Comparison of ENCODE assay signal across 19 mouse cellular contexts in the genomic region with DNA sequence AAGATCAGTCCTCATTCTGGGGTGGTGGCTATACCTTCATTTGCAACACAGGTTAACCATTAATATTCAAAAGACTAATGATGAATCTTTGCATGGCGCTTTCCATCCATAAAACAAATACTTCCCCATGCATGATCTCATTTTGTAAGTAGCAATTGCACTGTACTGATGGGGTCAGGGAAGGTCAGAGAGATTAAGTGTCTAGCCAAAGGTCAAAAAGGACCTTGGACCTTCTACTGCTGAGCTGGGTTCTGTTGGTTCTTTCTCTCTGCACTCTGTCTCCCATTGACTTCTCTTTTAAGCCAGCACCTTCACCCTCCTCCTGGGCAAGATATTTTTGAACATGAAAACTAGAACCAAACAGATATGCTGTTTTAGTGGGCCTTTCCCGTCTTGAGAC.
DNase-seq lines count a peak whose midpoint lies in the region; ATAC-seq and TF ChIP-seq lines count a peak whose summit lies in the region.
"Had no signal": no experiment of that assay in that cellular context is flagged by ENCODE, and none has a peak within 500 bp of the region (broad histone marks: within the 10 kb centered on the region; RNA-seq: fewer than 3 reads in every experiment).

No protein-coding gene starts in this region.

- no peak for TF ChIP-seq POLR2A in spleen, adult 2 months (IDR thresholded peaks at IDR 0.05; ENCODE audit: low read depth, low read length)
- TF ChIP-seq POLR2A in small intestine, adult 2 months (IDR thresholded peaks at IDR 0.05; ENCODE audit: low read depth, low read length), result no peak

- ATAC-seq in intestine, embryonic 16.5 days, result peak; percentile 55
- ATAC-seq in intestine, embryonic 15.5 days, result no peak
- peak; percentile 73 for ATAC-seq in intestine, postnatal 0 days
- ATAC-seq: forebrain, embryonic 16.5 days had no signal

- H3K9me3 ChIP-seq in intestine, embryonic 16.5 days (ENCODE audit: control insufficient read depth, low read length), result no peaks in the 10 kb centered on the region
- no peaks in the 10 kb centered on the region for H3K9me3 ChIP-seq in intestine, embryonic 15.5 days
- no peaks in the 10 kb centered on the region for H3K9me3 ChIP-seq in intestine, postnatal 0 days (ENCODE audit: control insufficient read depth)
- H3K9me3 ChIP-seq: embryonic facial prominence, embryonic 13.5 days; forebrain, embryonic 12.5 days; hindbrain, embryonic 10.5 days had no signal

- H3K36me3 ChIP-seq in intestine, embryonic 16.5 days (ENCODE audit: control insufficient read depth, insufficient read depth, low read length), result no peaks in the 10 kb centered on the region
- H3K36me3 ChIP-seq in intestine, embryonic 15.5 days, result no peaks in the 10 kb centered on the region
- no peaks in the 10 kb centered on the region for H3K36me3 ChIP-seq in spleen, adult 2 months (ENCODE audit: control insufficient read depth, insufficient read depth, low read length)
- H3K36me3 ChIP-seq in intestine, postnatal 0 days (ENCODE audit: control insufficient read depth, insufficient read depth), result no peaks in the 10 kb centered on the region
- no peaks in the 10 kb centered on the region for H3K36me3 ChIP-seq in small intestine, adult 2 months (ENCODE audit: control insufficient read depth, insufficient read depth, low read length)
- H3K36me3 ChIP-seq: embryonic facial prominence, embryonic 13.5 days; forebrain, embryonic 12.5 days; hindbrain, embryonic 10.5 days had no signal

- TF ChIP-seq CTCF in spleen, adult 2 months (IDR thresholded peaks at IDR 0.05; ENCODE audit: extremely low read depth, insufficient read depth, insufficient read length, insufficient replicate concordance), result no peak
- TF ChIP-seq CTCF in intestine, postnatal 0 days (IDR thresholded peaks at IDR 0.05; ENCODE audit: low read depth), result no peak
- no peak for TF ChIP-seq CTCF in small intestine, adult 2 months (IDR thresholded peaks at IDR 0.05; ENCODE audit: extremely low read depth, insufficient read length, insufficient replicate concordance, low read depth, low read length)

- no peak overlapping the region for H3K9ac ChIP-seq in intestine, embryonic 16.5 days (ENCODE audit: low read depth, low read length)
- H3K9ac ChIP-seq in intestine, embryonic 15.5 days, result no peak overlapping the region
- H3K9ac ChIP-seq in intestine, postnatal 0 days (ENCODE audit: low read depth, low read length), result no peak overlapping the region
- H3K9ac ChIP-seq: embryonic facial prominence, embryonic 13.5 days; forebrain, embryonic 12.5 days; hindbrain, embryonic 14.5 days had no signal

- peaks cover 16% of the 10 kb centered on the region for H3K4me1 ChIP-seq in intestine, embryonic 16.5 days (ENCODE audit: control insufficient read depth, insufficient read depth, low read length)
- H3K4me1 ChIP-seq in intestine, embryonic 15.5 days (replicated peaks), result peaks cover 3% of the 10 kb centered on the region; the same call in 1 of the 2 replicates
- H3K4me1 ChIP-seq in spleen, adult 2 months (ENCODE audit: control insufficient read depth, insufficient read depth, insufficient read length), result peaks cover 22% of the 10 kb centered on the region
- H3K4me1 ChIP-seq in intestine, postnatal 0 days (replicated peaks; ENCODE audit: control insufficient read depth, insufficient read depth, low read length), result peaks cover 7% of the 10 kb centered on the region; the same call in 1 of the 2 replicates
- peaks cover 13% of the 10 kb centered on the region for H3K4me1 ChIP-seq in small intestine, adult 2 months (ENCODE audit: control insufficient read depth, insufficient read depth, insufficient read length, low read length)
- H3K4me1 ChIP-seq: forebrain, embryonic 12.5 days; hindbrain, embryonic 10.5 days had no signal

- peak overlapping the region; percentile 49; the same call in 1 of the 2 replicates for H3K27ac ChIP-seq in intestine, embryonic 16.5 days (ENCODE audit: low read length)
- H3K27ac ChIP-seq in intestine, embryonic 15.5 days, result no peak overlapping the region
- H3K27ac ChIP-seq in spleen, adult 2 months (ENCODE audit: insufficient read depth, low read length), result peak overlapping the region; percentile 81
- H3K27ac ChIP-seq in intestine, postnatal 0 days (ENCODE audit: low read depth, low read length), result peak overlapping the region; percentile 73; the same call in 1 of the 2 replicates
- peak overlapping the region; percentile 50 for H3K27ac ChIP-seq in small intestine, adult 2 months (ENCODE audit: insufficient read depth, low read depth, low read length)
- H3K27ac ChIP-seq: embryonic facial prominence, embryonic 13.5 days; forebrain, embryonic 12.5 days; hindbrain, embryonic 10.5 days; hindbrain, embryonic 14.5 days had no signal

- no peak for DNase-seq in spleen, adult 2 months (ENCODE audit: low read depth in 1 of 2, low spot score in 2 of 2)
- DNase-seq in spleen, adult 18-20 months, result no peak
- no peak for DNase-seq in embryo, embryonic 10.5 days (ENCODE audit: low spot score)
- DNase-seq: adrenal gland, adult 8-10 months; adrenal gland, postnatal 36 days; cerebellum, adult 11-12 months; cerebellum, adult 9-10 months; cerebellum, postnatal 25 days; gastrocnemius, postnatal 14 days had no signal

- WGBS in intestine, embryonic 16.5 days, result 73% methylated on average over 2 of the region's 2 CpGs
- WGBS in intestine, embryonic 15.5 days, result 80% methylated on average over 2 of the region's 2 CpGs
- WGBS in spleen, adult 2 months, result 70% methylated on average over 2 of the region's 2 CpGs
- 50% methylated on average over 2 of the region's 2 CpGs for WGBS in intestine, postnatal 0 days
- WGBS in small intestine, adult 2 months, result 57% methylated on average over 2 of the region's 2 CpGs

- no peaks in the 10 kb centered on the region for H3K27me3 ChIP-seq in intestine, embryonic 16.5 days (replicated peaks; ENCODE audit: control insufficient read depth, insufficient read depth, low read length)
- no peaks in the 10 kb centered on the region for H3K27me3 ChIP-seq in intestine, embryonic 15.5 days (replicated peaks)
- no peaks in the 10 kb centered on the region for H3K27me3 ChIP-seq in spleen, adult 2 months (ENCODE audit: control insufficient read depth, insufficient read depth, low read length)
- H3K27me3 ChIP-seq in intestine, postnatal 0 days (replicated peaks; ENCODE audit: control insufficient read depth, insufficient read depth, low read length), result no peaks in the 10 kb centered on the region
- no peaks in the 10 kb centered on the region for H3K27me3 ChIP-seq in small intestine, adult 2 months (ENCODE audit: control insufficient read depth, insufficient read depth, low read length)
- H3K27me3 ChIP-seq: embryonic facial prominence, embryonic 13.5 days; forebrain, embryonic 12.5 days had no signal

- H3K4me3 ChIP-seq in intestine, embryonic 16.5 days (ENCODE audit: low read length), result no peak overlapping the region
- H3K4me3 ChIP-seq in intestine, embryonic 15.5 days (replicated peaks), result no peak overlapping the region
- no peak overlapping the region for H3K4me3 ChIP-seq in spleen, adult 2 months (ENCODE audit: extremely low read depth, insufficient read depth, insufficient read length)
- H3K4me3 ChIP-seq in intestine, postnatal 0 days (ENCODE audit: low read depth, low read length), result no peak overlapping the region
- H3K4me3 ChIP-seq in small intestine, adult 2 months (ENCODE audit: low read depth, low read length), result no peak overlapping the region
- H3K4me3 ChIP-seq: embryonic facial prominence, embryonic 13.5 days; forebrain, embryonic 12.5 days; hindbrain, embryonic 10.5 days had no signal

- H3K4me2 ChIP-seq in intestine, embryonic 16.5 days (ENCODE audit: low read depth, low read length), result no peak overlapping the region
- H3K4me2 ChIP-seq in intestine, embryonic 15.5 days (replicated peaks), result no peak overlapping the region
- no peak overlapping the region for H3K4me2 ChIP-seq in intestine, postnatal 0 days (replicated peaks; ENCODE audit: low read depth)
- H3K4me2 ChIP-seq: embryonic facial prominence, embryonic 13.5 days; forebrain, embryonic 12.5 days; heart, embryonic 11.5 days; hindbrain, embryonic 14.5 days had no signal
